Mouse (Mus musculus): Measurements from ENCODE around the gene Cnot4. TPM values are rescaled to one million over a fixed set of nuclear protein-coding genes. Genes with fewer than 3 reads are reported as not detected.
A peak's percentile ranks its signal among the peaks of the same experiment; 100 is the strongest.

The Cnot4 gene
- polyA plus RNA-seq, 1 experiment from 2014 or later = 13.7 TPM

GRCm38 (mm10) chr6:34995265-34995681 is 138.3 kb downstream of the Cnot4 start:
- Histone ChIP-seq H3K27me3 (0 out of 2 replicates have a peak, but pooled peaks cover 7% of the 10 kb centered on the region), H3K4me2 (peak overlapping the region; percentile 65), H3K36me3 (no peaks in the 10 kb centered on the region), H3K4me3 (replicated peaks) (peak overlapping the region; percentile 41), H3K4me1 (replicated peaks) (peaks cover 9% of the 10 kb centered on the region), H3K9me3 (replicated peaks) (no peaks in the 10 kb centered on the region), H3K27ac (no peak overlapping the region), H3K9ac (no peak overlapping the region)
- 5% methylated on average over 13 of the region's 13 CpGs for WGBS (ENCODE audit: insufficient replicate concordance)
- DNase-seq (peak; percentile 59), ATAC-seq (ENCODE audit: low read depth) (peak; percentile 73)

- 25% methylated on average over 5 of the region's 5 CpGs for WGBS (ENCODE audit: insufficient replicate concordance)
- peaks cover 9% of the 10 kb centered on the region for H3K4me1 ChIP-seq (replicated peaks)
- H3K36me3 ChIP-seq = no peaks in the 10 kb centered on the region
- ATAC-seq (ENCODE audit: low read depth) = peak; percentile 45
- DNase-seq = no peak
- H3K4me3 ChIP-seq (replicated peaks) = peak overlapping the region; percentile 41
- no peak overlapping the region for H3K9ac ChIP-seq
- H3K4me2 ChIP-seq = peak overlapping the region; percentile 65
- no peaks in the 10 kb centered on the region for H3K9me3 ChIP-seq (replicated peaks)
- 0 out of 2 replicates have a peak, but pooled peaks cover 7% of the 10 kb centered on the region for H3K27me3 ChIP-seq
- no peak overlapping the region for H3K27ac ChIP-seq
Measured at GRCm38 (mm10) chr6:34994692-34995091, 138.8 kb downstream of the Cnot4 start.

- peaks cover 16% of the 10 kb centered on the region for H3K4me1 ChIP-seq (replicated peaks)
- no peak for ATAC-seq (ENCODE audit: low read depth)
- WGBS (ENCODE audit: insufficient replicate concordance) = 74% methylated on average over 6 of the region's 6 CpGs
- H3K9ac ChIP-seq = no peak overlapping the region
- 0 out of 2 replicates have a peak, but pooled peaks cover 7% of the 10 kb centered on the region for H3K27me3 ChIP-seq
- no peak overlapping the region for H3K4me3 ChIP-seq (replicated peaks)
- H3K36me3 ChIP-seq = no peaks in the 10 kb centered on the region
- H3K9me3 ChIP-seq (replicated peaks) = no peaks in the 10 kb centered on the region
- H3K27ac ChIP-seq = no peak overlapping the region
- no peak overlapping the region for H3K4me2 ChIP-seq
- DNase-seq = no peak
Measured at GRCm38 (mm10) chr6:34989263-34989662, 144.3 kb downstream of the Cnot4 start.

- Histone ChIP-seq H3K4me3 (replicated peaks) (peak within 1 kb of the TSS; percentile 23), H3K4me1 (replicated peaks) (peaks cover 16% of the 10 kb centered on the region), H3K9me3 (replicated peaks) (no peaks in the 10 kb centered on the region), H3K9ac (no peak within 1 kb of the TSS), H3K27me3 (0 out of 2 replicates have a peak, but pooled peaks cover 7% of the 10 kb centered on the region), H3K36me3 (no peaks in the 10 kb centered on the region), H3K27ac (no peak within 1 kb of the TSS), H3K4me2 (peak within 1 kb of the TSS; percentile 55)
- WGBS (ENCODE audit: insufficient replicate concordance) = 8% methylated on average over 20 of the region's 20 CpGs
- no peak for ATAC-seq (ENCODE audit: low read depth)
- DNase-seq = no peak
Measured at GRCm38 (mm10) chr6:34988081-34988761, 145.3 kb downstream of the Cnot4 start, which contains the start of gene Slc23a4. Slc23a4 (minus strand) TSS chr6:34988404.

- 0 out of 2 replicates have a peak, but pooled peaks cover 7% of the 10 kb centered on the region for H3K27me3 ChIP-seq
- H3K4me3 ChIP-seq (replicated peaks) = no peak overlapping the region
- H3K4me1 ChIP-seq (replicated peaks) = peaks cover 16% of the 10 kb centered on the region
- H3K9ac ChIP-seq = no peak overlapping the region
- no peaks in the 10 kb centered on the region for H3K36me3 ChIP-seq
- no peak overlapping the region for H3K4me2 ChIP-seq
- no peaks in the 10 kb centered on the region for H3K9me3 ChIP-seq (replicated peaks)
- no peak overlapping the region for H3K27ac ChIP-seq
- ATAC-seq (ENCODE audit: low read depth) (no peak), DNase-seq (no peak)
- 59% methylated on average over 12 of the region's 12 CpGs for WGBS (ENCODE audit: insufficient replicate concordance)
Measured at GRCm38 (mm10) chr6:34987085-34987645, 146.4 kb downstream of the Cnot4 start.

GRCm38 (mm10) chr6:34980661-34981060 is 152.9 kb downstream of the Cnot4 start:
- DNase-seq = no peak
- H3K4me3 ChIP-seq (replicated peaks) = no peak overlapping the region
- H3K4me2 ChIP-seq = no peak overlapping the region
- no peak overlapping the region for H3K9ac ChIP-seq
- ATAC-seq (ENCODE audit: low read depth) = no peak
- WGBS (ENCODE audit: insufficient replicate concordance) = 50% methylated on average over 9 of the region's 9 CpGs
- H3K27ac ChIP-seq = no peak overlapping the region
- no peaks in the 10 kb centered on the region for H3K36me3 ChIP-seq
- H3K9me3 ChIP-seq (replicated peaks) = no peaks in the 10 kb centered on the region
- H3K4me1 ChIP-seq (replicated peaks) = no peaks in the 10 kb centered on the region
- H3K27me3 ChIP-seq = no peaks in the 10 kb centered on the region

GRCm38 (mm10) chr6:34979291-34979690 is 154.2 kb downstream of the Cnot4 start:
- Histone ChIP-seq H3K4me2 (no peak overlapping the region), H3K27ac (no peak overlapping the region), H3K9ac (no peak overlapping the region), H3K9me3 (replicated peaks) (no peaks in the 10 kb centered on the region), H3K36me3 (no peaks in the 10 kb centered on the region), H3K4me3 (replicated peaks) (no peak overlapping the region), H3K4me1 (replicated peaks) (no peaks in the 10 kb centered on the region), H3K27me3 (no peaks in the 10 kb centered on the region)
- DNase-seq (no peak), ATAC-seq (ENCODE audit: low read depth) (no peak)
- whole genome bisulfite sequencing (ENCODE audit: insufficient replicate concordance) = 67% methylated on average over 3 of the region's 3 CpGs

Other genes with a start within 250 kb of the Cnot4 start
- gene Wdr91, start 222.8 kb downstream of the Cnot4 start, polyA plus RNA-seq (2015; fragmentation: Nextera tagmentation; extraction: Ambion mirVana) = 12.3 and 13.8 TPM in 2 replicates
- gene Stra8, start 213.6 kb downstream of the Cnot4 start, polyA plus RNA-seq (2015; fragmentation: Nextera tagmentation; extraction: Ambion mirVana) = not detected in 2 replicates
- 0.14 and 0.17 TPM in 2 replicates for gene Slc23a4, start 145.3 kb downstream of the Cnot4 start, polyA plus RNA-seq (2015; fragmentation: Nextera tagmentation; extraction: Ambion mirVana)
- 22.0 and 28.2 TPM in 2 replicates for gene Nup205, start 43.7 kb upstream of the Cnot4 start, polyA plus RNA-seq (2015; fragmentation: Nextera tagmentation; extraction: Ambion mirVana)
- gene Slc13a4, start 174.4 kb upstream of the Cnot4 start, polyA plus RNA-seq (2015; fragmentation: Nextera tagmentation; extraction: Ambion mirVana) = 0.10 TPM in 2 replicates
- 0.12 and 0.17 TPM in 2 replicates for gene Fam180a, start 192.4 kb upstream of the Cnot4 start, polyA plus RNA-seq (2015; fragmentation: Nextera tagmentation; extraction: Ambion mirVana)